Mouse (Mus musculus): Measurements from ENCODE around the gene Dock4.

DNA sequence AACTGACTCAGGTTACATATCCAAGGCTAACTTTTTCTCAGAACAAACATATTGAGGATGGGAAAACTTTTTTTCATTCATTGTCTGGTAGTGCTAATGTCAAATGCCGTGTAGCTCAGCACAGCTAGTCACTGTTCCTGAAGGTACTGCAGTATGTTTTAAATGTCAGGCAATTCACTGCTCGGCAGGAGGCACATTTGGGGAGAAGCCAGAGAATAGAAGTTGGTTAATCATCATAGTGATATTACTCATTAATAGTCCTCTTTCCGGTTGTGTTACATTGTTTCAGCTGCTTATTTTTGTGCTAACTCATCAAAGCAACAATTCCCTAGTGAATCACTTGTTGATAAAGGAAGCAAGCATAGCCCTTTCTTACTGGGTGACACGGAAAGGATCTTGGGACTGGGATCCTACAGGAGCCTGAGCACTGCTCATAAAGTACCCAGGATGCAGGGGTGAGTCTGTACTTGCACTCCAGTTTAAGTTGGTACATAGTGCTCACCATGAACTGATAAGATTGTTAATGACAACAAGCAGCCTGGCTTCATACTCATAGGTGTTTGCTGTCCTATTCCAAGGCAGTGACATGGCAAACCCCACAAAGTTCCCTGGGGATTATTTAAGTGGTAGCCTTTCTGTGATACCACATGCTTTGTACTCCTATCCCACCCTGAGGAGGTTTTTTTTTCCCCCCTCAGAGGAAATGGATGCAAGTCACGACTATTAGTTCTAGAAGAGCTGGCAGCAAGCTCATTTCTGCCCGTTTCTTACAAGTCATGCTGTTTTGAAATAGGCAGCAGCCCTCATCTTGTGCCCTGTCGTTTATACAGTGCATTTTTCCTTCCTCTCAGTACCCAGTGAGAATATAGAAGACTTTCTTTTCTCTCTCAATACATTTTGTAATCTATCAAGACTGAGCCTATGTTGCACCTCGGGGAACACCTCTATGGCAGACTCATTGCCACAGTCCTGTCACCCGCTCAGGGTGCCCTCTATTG, 123.5 kb downstream of the Dock4 start:
- no peak for TF ChIP-seq ZMIZ1 (IDR thresholded peaks at IDR 0.05; ENCODE audit: low read depth, low read length)
- TF ChIP-seq EP300 (IDR thresholded peaks at IDR 0.05; ENCODE audit: low read length): no peak
- no peak for TF ChIP-seq TCF12 (IDR thresholded peaks at IDR 0.05; ENCODE audit: low read depth, low read length)
- no peak for TF ChIP-seq NELFE (IDR thresholded peaks at IDR 0.05; ENCODE audit: low read depth, low read length)

All from CH12.LX (cell line).